Mouse (Mus musculus) right cerebral cortex, adult 18-20 months (tissue): Measurements from ENCODE around the gene Sephs2.

ENCODE experiments used
- DNase-seq: peaks from one replicate; pipeline ENCODE4 v3.0.0; 2022; ENCODE audit warnings: mixed read lengths

The Sephs2 gene

DNA sequence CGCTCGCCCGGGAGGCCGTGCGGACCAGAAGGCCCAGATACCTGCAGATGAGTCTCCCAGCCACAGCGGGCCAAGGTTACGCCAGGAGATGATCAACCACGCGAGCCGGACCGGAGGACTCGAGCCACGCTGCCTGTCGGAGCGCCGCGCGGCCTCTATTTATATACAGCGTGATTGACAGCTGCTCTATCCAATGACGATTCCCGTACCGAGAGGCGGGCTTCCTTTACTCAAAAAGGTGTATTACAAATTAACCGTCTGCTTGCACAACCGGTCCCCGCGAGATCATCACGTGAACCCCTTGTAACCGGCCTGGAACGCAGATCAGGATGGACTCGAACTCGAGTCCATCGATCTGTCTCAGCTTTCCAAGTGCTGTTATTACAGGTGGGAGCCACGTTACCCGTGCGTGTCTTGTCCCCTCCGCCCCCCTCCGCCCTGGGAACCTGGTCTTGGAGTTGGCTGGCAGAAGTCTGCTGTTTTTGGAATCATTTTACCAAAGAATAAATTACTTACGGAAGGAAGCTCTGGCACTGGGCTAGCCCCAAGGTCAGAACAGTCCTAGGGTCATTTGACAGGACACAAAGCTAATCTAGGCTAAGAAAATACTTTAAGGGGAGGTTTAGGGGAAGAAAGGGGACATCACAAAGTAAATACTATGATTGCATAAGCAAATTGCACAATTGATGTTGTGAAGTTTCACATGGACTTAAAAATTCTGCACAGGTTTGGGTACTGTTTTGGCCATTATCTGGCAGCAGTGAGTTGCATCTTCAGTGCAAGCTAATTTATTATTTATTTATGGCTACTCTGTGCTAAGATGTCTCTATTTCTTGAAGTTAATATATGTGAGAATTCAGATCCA lies at the start of gene Sephs2:
Sephs2 (minus strand) TSS at position 131 of the 865 bp plus-strand sequence.
- DNase-seq, result peak; percentile 92

- DNase-seq, result no peak
Measured at GRCm38 (mm10) chr7:127322085-127322484, 48.2 kb upstream of the Sephs2 start.

GRCm38 (mm10) chr7:127321106-127321505 lies 47.3 kb upstream of the Sephs2 start:
- DNase-seq, result peak; percentile 9

DNA sequence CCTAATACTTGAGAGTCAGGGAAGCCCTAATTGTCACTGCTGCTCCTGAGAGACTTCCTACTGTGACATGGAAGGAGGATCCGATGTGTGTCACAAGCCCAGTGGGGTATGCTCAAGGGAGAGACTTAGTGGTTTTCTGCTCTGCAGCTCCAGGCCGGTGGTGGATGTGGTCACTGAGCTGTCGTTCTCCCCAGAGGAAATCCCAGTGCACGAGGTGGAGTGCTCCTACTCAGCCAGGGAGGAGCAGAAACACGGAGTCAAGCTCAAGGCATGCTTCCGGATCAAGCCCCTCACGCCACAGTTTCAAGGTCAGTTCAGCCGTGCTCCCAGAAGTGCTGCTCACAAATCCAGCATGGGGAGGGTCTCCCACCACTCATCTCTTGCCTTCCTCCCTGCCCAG lies 40.1 kb upstream of the Sephs2 start:
- DNase-seq, result no peak

DNA sequence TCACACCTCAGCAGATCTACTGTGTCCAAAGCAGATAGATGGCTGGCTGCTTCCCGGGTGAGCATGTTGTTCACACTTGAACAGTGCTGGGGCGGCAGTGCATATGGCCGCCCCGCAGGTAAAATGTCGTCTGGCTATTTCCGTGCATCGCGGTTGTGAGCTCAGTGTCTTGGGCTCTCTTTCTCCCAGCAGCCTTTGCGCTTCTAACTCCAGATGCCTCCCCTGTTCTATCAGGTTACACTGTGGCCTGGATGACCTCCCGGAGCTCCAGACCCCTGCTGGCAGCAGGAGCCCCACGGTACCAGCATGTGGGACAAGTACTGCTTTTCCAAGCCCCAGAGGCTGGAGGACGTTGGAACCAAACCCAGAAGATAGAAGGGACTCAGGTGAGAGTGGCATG lies 36.1 kb upstream of the Sephs2 start:
- no peak for DNase-seq

- DNase-seq, result peak; percentile 67
Measured at GRCm38 (mm10) chr7:127308887-127309286, 35.0 kb upstream of the Sephs2 start.

- no peak for DNase-seq
Measured at GRCm38 (mm10) chr7:127308431-127308830, 34.6 kb upstream of the Sephs2 start.

DNA sequence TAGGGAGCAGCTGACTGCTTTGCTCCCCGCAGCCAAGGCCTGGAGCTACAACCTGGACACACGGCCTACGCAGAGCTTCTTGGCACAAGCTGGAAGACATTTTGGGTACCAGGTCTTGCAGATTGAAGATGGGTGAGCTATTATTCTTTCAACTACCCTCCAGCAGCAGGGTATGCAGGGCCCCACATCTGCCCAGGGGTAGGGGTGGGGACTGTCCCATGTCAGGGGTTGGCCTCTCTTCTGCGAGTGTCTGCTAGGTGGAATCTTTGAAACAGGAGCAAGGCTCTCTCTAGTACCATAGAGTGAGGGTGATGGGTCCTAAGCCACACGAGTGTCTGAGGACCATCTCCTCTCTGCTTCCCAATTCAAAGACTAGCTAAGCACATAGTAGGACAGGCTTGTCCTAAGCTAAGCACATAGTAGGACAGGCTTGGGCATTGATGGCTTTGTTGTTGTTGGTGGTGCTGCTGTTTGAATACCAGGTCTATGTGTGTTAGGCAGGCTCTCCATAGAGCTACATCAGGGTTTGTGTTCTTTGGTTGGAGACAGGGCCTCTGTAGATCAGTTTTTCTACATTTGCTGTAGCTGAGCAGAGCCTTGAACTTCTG lies 23.8 kb upstream of the Sephs2 start:
- DNase-seq, result no peak

DNA sequence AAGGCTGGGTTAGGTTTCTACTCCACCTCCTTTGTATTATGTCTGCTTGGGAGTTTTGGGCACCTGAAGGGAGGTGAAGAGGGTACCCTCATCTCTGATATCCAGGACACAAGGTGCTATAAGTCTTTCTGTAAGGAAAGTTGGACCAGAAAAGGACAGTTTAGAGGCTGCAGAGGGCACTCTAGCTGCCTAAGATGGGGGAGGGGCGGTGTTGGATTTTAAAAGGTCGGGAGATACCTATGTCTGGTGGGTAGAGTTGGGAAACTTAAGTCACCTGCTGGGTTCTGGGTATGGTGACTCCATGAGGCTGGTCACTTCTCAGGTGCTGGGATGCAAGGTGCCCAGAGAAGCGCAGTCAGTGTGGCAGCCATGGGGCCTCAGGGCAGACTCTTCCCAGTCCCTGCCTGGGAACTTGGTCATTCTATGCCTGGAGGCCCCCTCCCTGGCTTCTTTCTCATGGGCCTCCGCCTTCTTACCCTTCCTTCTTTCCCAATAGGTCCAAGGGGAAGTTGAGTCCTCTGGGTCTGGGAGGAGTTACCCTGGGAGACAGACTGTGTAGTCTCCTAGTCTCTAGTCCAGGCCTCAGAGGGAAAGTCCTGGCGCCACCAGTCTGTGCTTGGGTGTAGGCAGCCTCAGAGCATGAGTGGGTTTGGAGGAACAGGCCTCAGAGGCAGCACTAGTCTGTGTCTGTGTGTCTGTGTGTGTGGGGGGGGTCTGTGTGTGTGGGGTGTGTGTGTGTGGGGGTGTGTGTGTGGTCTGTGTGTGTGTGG lies 23.1 kb upstream of the Sephs2 start:
- no peak for DNase-seq

- no peak for DNase-seq
Measured at GRCm38 (mm10) chr7:127296098-127296497, 22.2 kb upstream of the Sephs2 start, which contains the start of gene Itgal. Itgal (plus strand) TSS chr7:127296260.

DNA sequence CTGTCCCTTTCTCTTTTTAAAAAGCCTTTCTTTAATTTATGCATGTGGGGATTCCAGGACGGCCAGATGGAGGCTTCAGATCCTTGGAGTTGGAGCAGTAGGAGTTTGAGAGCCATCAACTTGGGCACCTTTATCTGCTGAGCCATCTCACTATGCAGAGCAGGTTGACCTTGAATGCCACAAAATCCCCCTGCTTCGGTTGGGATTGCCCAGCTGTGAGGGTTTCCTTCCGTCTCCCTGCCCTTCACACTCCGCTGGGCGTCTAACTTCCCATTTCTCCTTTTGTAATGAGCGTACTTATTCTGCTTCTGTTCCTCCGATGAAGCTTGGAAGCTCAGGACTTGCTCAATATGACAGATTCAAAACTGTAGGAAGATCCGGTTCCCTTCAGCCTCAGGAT lies 16.3 kb upstream of the Sephs2 start:
- no peak for DNase-seq

- DNase-seq, result no peak
Measured at GRCm38 (mm10) chr7:127289306-127289705, 15.5 kb upstream of the Sephs2 start.

- no peak for DNase-seq
Measured at GRCm38 (mm10) chr7:127287940-127288339, 14.1 kb upstream of the Sephs2 start.

- DNase-seq, result no peak
Measured at GRCm38 (mm10) chr7:127285154-127285553, 11.3 kb upstream of the Sephs2 start.

DNA sequence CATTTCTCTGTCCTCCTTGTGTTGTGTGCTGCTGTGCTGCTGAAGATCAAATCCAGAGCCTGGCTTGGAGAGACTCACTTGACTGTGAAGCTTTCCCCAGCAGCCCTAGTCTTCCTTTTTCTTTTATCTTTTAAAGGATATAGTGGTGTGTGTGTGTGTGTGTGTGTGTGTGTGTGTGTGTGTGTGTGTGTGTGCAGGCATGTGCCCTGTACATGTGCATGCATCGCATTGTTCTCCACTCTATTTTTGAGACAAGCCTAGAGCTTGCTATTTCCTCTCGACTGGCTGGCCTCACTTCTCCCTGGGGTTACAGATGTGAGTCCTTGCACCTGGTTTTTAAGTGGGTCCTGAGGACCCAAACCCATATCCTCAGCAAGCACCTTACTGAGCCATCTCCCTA lies 8.3 kb upstream of the Sephs2 start:
- DNase-seq, result no peak

DNA sequence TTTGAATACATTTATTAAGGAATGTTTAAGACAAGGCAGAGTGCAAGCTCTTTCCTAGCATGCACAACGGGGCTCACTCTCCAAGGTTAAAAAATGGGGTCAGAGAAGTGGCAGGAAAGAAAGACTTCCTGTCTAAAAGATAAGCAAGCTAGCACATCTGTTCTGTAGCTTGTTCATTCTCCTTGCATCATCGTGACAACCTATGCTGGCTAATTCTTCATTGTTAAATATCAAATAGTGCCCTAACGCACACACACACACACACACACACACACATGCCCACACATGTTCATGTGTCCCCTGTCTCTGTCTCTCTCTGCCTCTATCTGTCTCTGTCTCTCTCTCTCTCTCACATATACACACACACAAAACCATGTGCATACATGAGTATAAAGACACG lies 7.3 kb upstream of the Sephs2 start:
- no peak for DNase-seq

DNA sequence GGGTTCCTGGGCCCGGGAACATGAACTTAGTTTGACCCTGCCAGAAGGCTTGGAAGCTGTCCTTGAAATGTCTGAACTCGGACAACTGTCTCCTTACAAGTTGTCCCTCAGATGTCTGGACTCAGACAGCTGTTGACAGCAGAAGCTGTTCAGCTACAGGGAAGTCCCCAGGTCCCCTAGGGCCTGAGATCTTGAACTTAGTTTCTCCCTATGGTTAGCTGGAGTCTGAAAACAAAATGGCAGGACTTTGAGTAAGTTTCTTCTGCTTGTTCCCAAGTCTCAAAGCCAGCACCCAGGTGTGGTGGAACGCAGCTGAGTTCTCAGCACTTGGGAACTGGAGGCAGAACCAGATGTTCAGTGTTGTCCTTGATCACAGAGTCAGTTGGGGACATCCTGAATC lies 6.2 kb upstream of the Sephs2 start:
- no peak for DNase-seq

GRCm38 (mm10) chr7:127278311-127278710 lies 4.5 kb upstream of the Sephs2 start:
- no peak for DNase-seq

- no peak for DNase-seq
Measured at GRCm38 (mm10) chr7:127276519-127276961, 2.7 kb upstream of the Sephs2 start.

GRCm38 (mm10) chr7:127273118-127273923 lies 534 bp downstream of the Sephs2 start:
- DNase-seq, result no peak

GRCm38 (mm10) chr7:127272566-127272965 lies 1.3 kb downstream of the Sephs2 start:
- no peak for DNase-seq

DNA sequence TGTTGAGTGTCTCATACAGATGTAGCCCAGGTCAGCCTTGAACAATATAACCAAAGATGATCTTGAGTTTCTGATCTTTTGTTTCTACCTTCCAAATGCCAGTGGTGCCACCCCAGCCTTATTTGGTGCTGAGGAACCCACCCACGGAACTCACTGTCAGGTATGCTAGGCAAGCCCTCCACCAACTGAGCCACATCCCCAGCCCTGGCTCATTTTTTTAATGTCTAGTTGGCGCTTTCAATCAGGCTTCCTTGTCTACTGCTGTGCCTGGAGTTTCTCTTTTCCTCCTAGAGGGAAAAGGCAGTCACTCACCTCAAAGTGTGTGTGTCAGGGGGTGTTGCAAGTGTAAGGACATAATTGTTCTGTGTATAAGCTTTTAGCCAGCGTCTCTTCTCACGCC lies 2.8 kb downstream of the Sephs2 start:
- DNase-seq, result no peak

DNA sequence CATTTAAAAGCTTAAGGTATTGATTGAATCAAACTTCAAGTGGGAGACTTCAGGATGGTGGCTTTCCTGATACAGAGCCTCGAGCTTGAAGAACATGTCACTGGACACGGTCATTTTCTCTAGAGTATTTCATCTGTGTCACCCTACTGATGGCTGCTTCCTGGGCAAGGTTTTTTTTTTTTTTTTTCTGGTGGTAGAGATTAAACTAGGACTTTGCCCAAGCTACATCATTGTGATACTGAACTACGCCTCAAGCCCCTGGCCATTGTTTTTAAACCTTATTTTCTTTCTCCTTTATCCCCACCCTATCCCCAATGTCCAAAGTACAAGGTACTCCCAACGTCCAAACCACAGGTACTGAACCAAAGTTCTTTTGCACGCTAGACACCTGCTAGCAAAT lies 3.2 kb downstream of the Sephs2 start:
- DNase-seq, result no peak
